Mouse (Mus musculus): ENCODE measurements around the gene Mtcl1. TPM values are rescaled to one million over a fixed set of nuclear protein-coding genes. Genes with fewer than 3 reads are reported as not detected.

Mtcl1 gene
- polyA plus RNA-seq, 1 experiment from 2014 or later = 1.7 TPM

DNA sequence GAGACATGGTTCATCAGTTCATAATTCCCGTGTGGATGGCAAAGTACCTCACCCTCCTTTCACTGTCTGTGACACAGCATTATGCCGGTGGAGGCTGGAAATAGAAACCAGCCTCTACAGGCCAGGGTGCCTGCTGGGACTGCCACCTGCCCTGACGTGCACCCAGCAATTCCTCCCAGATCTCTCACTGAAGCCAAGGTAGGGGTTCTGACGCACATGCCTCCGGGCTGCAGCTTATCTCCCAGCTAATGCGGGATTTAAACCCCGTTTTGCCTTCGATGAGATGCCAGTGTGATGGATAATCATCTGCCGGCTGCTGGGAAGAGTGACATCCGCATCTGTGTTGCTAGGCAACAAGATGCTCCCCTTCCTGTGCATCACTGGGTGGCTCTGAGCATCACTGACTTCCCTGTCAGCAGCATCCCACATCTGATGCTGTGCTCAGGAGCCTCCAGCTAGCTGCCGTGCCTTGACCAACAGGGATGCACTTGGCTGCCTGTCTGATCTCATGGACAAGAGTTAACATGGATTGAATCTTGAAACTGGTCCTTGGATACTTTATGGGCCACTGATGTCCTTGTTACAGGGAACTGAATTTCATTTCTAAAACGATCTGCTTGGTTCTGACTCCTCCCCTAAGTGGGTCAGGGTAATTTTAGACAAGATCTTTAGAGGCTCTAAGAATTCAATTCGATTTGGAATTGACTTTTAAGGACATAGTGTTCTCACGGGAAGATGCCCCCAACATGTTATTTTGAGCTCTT is 123.9 kb downstream of the Mtcl1 start:
- DNase-seq (ENCODE audit: low spot score) = no peak
- ATAC-seq (replicated peaks; ENCODE audit: low FRiP score) = no peak
- Histone ChIP-seq H3K4me1 (replicated peaks; ENCODE audit: control insufficient read depth, insufficient read depth, low read length) (no peaks in the 10 kb centered on the region), H3K4me2 (no peak overlapping the region), H3K9me3 (ENCODE audit: control insufficient read depth, low read length) (no peaks in the 10 kb centered on the region), H3K27me3 (replicated peaks; ENCODE audit: control insufficient read depth, insufficient read depth, low read length) (no peaks in the 10 kb centered on the region), H3K36me3 (ENCODE audit: control insufficient read depth, insufficient read depth, low read length) (no peaks in the 10 kb centered on the region), H3K9ac (ENCODE audit: low read depth, low read length) (no peak overlapping the region), H3K4me3 (ENCODE audit: low read depth, low read length) (no peak overlapping the region), H3K27ac (ENCODE audit: low read depth, low read length) (no peak overlapping the region)
- 61% methylated on average over 14 of the region's 14 CpGs for WGBS

DNA sequence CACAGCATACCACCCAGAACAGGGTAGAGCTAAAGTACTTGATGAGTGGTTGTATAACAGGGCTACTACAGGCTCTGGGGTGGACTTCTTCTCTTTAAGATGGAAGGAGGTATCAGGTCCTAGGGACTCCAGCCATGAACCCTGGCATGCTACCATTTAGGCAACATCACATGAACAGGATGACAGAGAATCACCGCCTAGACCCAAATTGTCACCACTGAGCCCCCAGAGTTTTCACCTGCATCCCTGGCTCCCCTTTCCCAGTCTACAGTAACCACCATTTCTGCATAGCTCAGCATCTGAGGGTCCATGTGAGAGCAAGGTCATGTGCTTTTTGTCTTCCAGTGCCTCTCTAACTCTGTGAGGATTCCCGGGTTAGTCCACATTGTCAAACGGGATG is 124.7 kb downstream of the Mtcl1 start:
- ATAC-seq (replicated peaks; ENCODE audit: low FRiP score) (no peak), DNase-seq (ENCODE audit: low spot score) (no peak)
- Histone ChIP-seq H3K27me3 (replicated peaks; ENCODE audit: control insufficient read depth, insufficient read depth, low read length) (no peaks in the 10 kb centered on the region), H3K36me3 (ENCODE audit: control insufficient read depth, insufficient read depth, low read length) (no peaks in the 10 kb centered on the region), H3K9ac (ENCODE audit: low read depth, low read length) (no peak overlapping the region), H3K9me3 (ENCODE audit: control insufficient read depth, low read length) (no peaks in the 10 kb centered on the region), H3K4me2 (no peak overlapping the region), H3K4me1 (replicated peaks; ENCODE audit: control insufficient read depth, insufficient read depth, low read length) (no peaks in the 10 kb centered on the region), H3K4me3 (ENCODE audit: low read depth, low read length) (no peak overlapping the region), H3K27ac (ENCODE audit: low read depth, low read length) (no peak overlapping the region)
- 77% methylated on average over 3 of the region's 3 CpGs for WGBS

DNA sequence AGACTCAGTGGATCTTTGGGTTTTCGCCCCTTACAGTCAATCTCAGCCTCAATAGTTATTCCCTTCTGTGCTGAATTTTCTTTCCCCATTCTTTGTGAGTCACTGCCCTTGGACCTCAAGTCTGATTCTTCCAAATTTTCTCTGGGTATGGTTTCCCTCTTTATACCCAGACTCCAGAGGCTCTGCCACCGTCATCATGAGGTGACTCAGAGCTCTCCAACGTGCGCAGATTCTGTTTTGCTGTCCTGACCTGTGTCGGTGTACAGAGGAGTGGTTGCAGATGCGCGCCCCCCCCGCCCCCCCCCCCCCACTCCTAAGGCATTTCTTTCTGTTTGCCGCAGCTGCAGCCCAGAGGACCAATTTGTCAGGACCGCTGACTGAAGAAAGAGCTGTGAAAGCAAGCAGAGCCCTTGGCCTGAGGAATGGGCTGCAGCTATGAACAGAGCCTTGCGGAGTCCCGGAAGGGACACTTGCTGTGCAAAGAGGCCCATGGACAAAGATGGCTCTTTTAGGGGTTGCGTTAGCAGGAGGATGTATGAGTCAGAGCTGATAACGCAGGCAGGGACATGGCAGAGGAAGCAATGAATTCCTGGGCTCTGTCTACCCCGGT is 126.8 kb downstream of the Mtcl1 start:
- Histone ChIP-seq H3K4me1 (replicated peaks; ENCODE audit: control insufficient read depth, insufficient read depth, low read length) (no peaks in the 10 kb centered on the region), H3K27ac (ENCODE audit: low read depth, low read length) (no peak overlapping the region), H3K4me2 (no peak overlapping the region), H3K4me3 (ENCODE audit: low read depth, low read length) (no peak overlapping the region), H3K36me3 (ENCODE audit: control insufficient read depth, insufficient read depth, low read length) (no peaks in the 10 kb centered on the region), H3K9me3 (ENCODE audit: control insufficient read depth, low read length) (no peaks in the 10 kb centered on the region), H3K27me3 (replicated peaks; ENCODE audit: control insufficient read depth, insufficient read depth, low read length) (no peaks in the 10 kb centered on the region), H3K9ac (ENCODE audit: low read depth, low read length) (no peak overlapping the region)
- DNase-seq (ENCODE audit: low spot score) (no peak), ATAC-seq (replicated peaks; ENCODE audit: low FRiP score) (no peak)
- 57% methylated on average over 15 of the region's 15 CpGs for WGBS

DNA sequence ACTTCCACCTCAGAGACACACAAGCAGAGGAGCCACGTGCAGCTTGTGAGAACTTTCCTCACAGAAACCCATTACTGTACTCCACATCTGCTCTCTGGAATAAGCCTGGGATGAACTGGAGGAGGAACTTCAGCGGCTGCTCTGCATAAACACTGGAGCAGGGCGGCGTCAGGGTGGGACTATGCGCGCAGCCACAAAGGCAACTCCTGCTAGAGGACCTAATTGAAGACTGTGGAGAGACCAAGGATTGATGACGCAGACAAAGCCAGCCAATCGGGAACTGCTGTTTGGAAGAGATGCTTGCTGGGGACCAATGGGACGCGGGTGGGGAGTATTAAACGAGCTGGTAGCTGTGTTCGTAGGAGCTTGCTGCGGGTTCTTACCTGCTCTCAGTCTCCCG is 127.6 kb downstream of the Mtcl1 start:
- Histone ChIP-seq H3K9me3 (ENCODE audit: control insufficient read depth, low read length) (no peaks in the 10 kb centered on the region), H3K4me1 (replicated peaks; ENCODE audit: control insufficient read depth, insufficient read depth, low read length) (no peaks in the 10 kb centered on the region), H3K9ac (ENCODE audit: low read depth, low read length) (no peak overlapping the region), H3K36me3 (ENCODE audit: control insufficient read depth, insufficient read depth, low read length) (no peaks in the 10 kb centered on the region), H3K27me3 (replicated peaks; ENCODE audit: control insufficient read depth, insufficient read depth, low read length) (no peaks in the 10 kb centered on the region), H3K27ac (ENCODE audit: low read depth, low read length) (no peak overlapping the region), H3K4me2 (no peak overlapping the region), H3K4me3 (ENCODE audit: low read depth, low read length) (no peak overlapping the region)
- DNase-seq (ENCODE audit: low spot score) = peak; percentile 39
- ATAC-seq (replicated peaks; ENCODE audit: low FRiP score) = no peak
- 75% methylated on average over 14 of the region's 14 CpGs for WGBS

DNA sequence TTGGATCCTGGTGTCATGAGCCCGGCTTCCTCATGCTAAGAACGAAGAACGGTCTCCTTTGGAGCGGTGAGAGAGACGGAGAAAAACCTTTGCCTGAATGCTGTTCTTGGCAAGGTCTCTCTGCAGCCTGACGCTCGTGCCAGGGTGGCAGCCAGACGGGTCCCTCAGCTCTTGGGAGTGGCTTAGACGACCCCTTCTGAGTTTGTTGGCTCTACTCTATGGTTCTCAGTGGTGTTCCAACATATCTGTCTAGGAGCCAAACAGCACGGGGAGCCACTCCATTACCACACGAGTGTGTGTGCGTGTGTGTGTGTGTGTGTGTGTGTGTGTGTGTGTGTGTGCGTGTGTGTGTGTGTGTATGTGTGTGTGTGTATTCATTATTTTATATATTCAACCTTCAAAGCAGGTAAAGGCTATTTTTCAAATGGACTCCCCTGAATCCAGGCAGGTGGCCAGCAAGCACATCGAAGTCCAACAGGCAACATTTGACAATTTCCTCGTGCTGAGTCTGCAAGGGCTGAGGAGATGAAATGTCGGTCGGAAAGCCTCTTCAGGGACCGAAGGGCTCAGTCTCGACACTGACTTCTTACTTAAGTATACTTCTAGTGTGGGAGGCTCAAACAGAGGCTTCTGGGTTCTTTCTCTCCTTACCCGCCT is 128.7 kb downstream of the Mtcl1 start:
- no peak overlapping the region for H3K4me2 ChIP-seq
- no peaks in the 10 kb centered on the region for H3K27me3 ChIP-seq (replicated peaks; ENCODE audit: control insufficient read depth, insufficient read depth, low read length)
- no peaks in the 10 kb centered on the region for H3K4me1 ChIP-seq (replicated peaks; ENCODE audit: control insufficient read depth, insufficient read depth, low read length)
- no peaks in the 10 kb centered on the region for H3K9me3 ChIP-seq (ENCODE audit: control insufficient read depth, low read length)
- H3K36me3 ChIP-seq (ENCODE audit: control insufficient read depth, insufficient read depth, low read length) = no peaks in the 10 kb centered on the region
- DNase-seq (ENCODE audit: low spot score) (no peak), ATAC-seq (replicated peaks; ENCODE audit: low FRiP score) (no peak)
- no peak overlapping the region for H3K4me3 ChIP-seq (ENCODE audit: low read depth, low read length)
- 84% methylated on average over 20 of the region's 20 CpGs for WGBS
- H3K9ac ChIP-seq (ENCODE audit: low read depth, low read length) = no peak overlapping the region
- no peak overlapping the region for H3K27ac ChIP-seq (ENCODE audit: low read depth, low read length)

DNA sequence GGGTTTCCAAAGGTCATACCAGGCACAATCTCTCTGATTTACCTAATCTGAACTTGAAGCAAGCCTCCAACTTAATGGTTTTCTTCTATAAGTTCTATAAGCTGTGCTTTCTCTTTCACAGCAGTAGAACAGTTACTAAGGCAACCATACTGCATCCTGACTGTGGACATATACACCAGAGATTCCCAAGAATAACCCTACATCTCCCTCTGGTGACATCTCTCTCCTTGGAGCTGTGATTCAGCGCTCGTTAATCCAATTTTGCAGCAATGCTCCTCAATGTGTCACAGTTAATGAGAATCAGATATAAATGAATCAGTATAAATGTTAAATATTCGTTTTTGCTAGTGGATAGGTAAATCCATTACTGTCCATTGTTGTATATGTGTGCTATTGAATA is 131.5 kb downstream of the Mtcl1 start:
- Histone ChIP-seq H3K9me3 (ENCODE audit: control insufficient read depth, low read length) (no peaks in the 10 kb centered on the region), H3K27me3 (replicated peaks; ENCODE audit: control insufficient read depth, insufficient read depth, low read length) (no peaks in the 10 kb centered on the region), H3K4me3 (ENCODE audit: low read depth, low read length) (no peak overlapping the region), H3K36me3 (ENCODE audit: control insufficient read depth, insufficient read depth, low read length) (no peaks in the 10 kb centered on the region), H3K9ac (ENCODE audit: low read depth, low read length) (no peak overlapping the region), H3K4me1 (replicated peaks; ENCODE audit: control insufficient read depth, insufficient read depth, low read length) (no peaks in the 10 kb centered on the region), H3K4me2 (no peak overlapping the region), H3K27ac (ENCODE audit: low read depth, low read length) (no peak overlapping the region)
- DNase-seq (ENCODE audit: low spot score) (no peak), ATAC-seq (replicated peaks; ENCODE audit: low FRiP score) (no peak)
- 78% methylated on average over 3 of the region's 3 CpGs for WGBS

DNA sequence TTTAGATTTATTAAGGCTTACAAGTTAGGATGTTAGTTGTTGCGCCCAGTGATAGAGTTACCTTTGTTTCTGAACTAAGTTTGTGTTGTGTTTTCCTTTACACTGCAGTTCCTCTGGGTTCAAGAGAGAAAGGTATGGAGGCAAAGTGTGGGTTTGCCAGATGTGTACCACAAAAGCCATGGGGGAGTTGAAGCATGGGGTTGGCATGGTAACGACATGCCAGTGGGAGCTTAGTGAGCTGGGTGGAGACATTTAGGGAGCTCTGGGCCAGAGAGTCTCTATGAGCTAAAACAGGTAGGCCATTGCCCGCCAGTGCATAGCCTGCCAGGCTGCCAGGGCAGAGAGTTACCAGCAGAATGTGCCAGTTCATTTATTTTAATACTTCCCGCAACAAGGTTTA is 132.0 kb downstream of the Mtcl1 start:
- H3K9me3 ChIP-seq (ENCODE audit: control insufficient read depth, low read length) = no peaks in the 10 kb centered on the region
- no peak overlapping the region for H3K9ac ChIP-seq (ENCODE audit: low read depth, low read length)
- no peak overlapping the region for H3K4me2 ChIP-seq
- H3K27me3 ChIP-seq (replicated peaks; ENCODE audit: control insufficient read depth, insufficient read depth, low read length) = no peaks in the 10 kb centered on the region
- no peak overlapping the region for H3K27ac ChIP-seq (ENCODE audit: low read depth, low read length)
- no peak for DNase-seq (ENCODE audit: low spot score)
- WGBS = 81% methylated on average over 4 of the region's 4 CpGs
- H3K4me1 ChIP-seq (replicated peaks; ENCODE audit: control insufficient read depth, insufficient read depth, low read length) = no peaks in the 10 kb centered on the region
- ATAC-seq (replicated peaks; ENCODE audit: low FRiP score) = no peak
- H3K36me3 ChIP-seq (ENCODE audit: control insufficient read depth, insufficient read depth, low read length) = no peaks in the 10 kb centered on the region
- H3K4me3 ChIP-seq (ENCODE audit: low read depth, low read length) = no peak overlapping the region

DNA sequence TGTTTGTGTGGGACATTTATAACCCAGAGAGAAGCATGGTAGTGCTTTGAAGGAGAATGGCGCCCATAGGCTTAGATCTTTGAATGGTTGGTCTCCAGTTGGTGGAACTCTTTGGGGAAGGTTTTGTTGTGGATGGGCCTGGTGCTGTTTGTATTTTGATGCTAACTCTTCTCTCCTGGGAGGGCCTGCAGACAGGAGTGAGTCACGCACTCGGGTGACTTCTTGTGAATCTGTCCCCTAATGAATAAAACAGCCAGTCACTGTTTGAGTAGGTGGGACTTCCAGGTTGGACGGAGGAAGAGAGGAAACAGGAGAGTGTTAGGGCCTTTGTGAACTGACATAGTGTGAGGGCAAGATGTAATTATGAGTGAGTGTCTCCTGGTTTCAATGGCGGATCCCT is 132.4 kb downstream of the Mtcl1 start:
- no peaks in the 10 kb centered on the region for H3K4me1 ChIP-seq (replicated peaks; ENCODE audit: control insufficient read depth, insufficient read depth, low read length)
- ATAC-seq (replicated peaks; ENCODE audit: low FRiP score) (no peak), DNase-seq (ENCODE audit: low spot score) (no peak)
- no peak overlapping the region for H3K9ac ChIP-seq (ENCODE audit: low read depth, low read length)
- no peaks in the 10 kb centered on the region for H3K36me3 ChIP-seq (ENCODE audit: control insufficient read depth, insufficient read depth, low read length)
- no peak overlapping the region for H3K4me3 ChIP-seq (ENCODE audit: low read depth, low read length)
- WGBS = 86% methylated on average over 5 of the region's 5 CpGs
- H3K4me2 ChIP-seq = no peak overlapping the region
- no peak overlapping the region for H3K27ac ChIP-seq (ENCODE audit: low read depth, low read length)
- no peaks in the 10 kb centered on the region for H3K27me3 ChIP-seq (replicated peaks; ENCODE audit: control insufficient read depth, insufficient read depth, low read length)
- no peaks in the 10 kb centered on the region for H3K9me3 ChIP-seq (ENCODE audit: control insufficient read depth, low read length)

DNA sequence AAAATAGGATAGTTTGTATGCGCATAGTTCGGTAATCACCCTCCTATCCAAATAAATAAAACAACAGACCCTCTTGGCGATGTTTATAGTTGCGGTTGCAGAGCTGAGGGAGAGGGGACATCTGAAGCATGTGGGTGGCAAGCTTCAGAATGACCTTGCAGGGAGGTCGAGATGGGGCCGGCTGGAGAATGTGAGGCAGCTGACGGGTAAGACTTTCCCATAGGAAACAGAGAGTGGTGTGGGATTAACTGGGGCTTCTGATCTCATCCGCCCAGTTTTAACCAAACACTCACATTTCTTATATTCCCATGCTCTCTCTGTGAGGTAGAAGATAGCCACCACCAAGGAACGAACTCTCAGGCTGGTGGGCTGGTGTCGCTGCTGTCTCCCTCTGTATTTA is 134.1 kb downstream of the Mtcl1 start:
- no peak overlapping the region for H3K9ac ChIP-seq (ENCODE audit: low read depth, low read length)
- no peak overlapping the region for H3K4me3 ChIP-seq (ENCODE audit: low read depth, low read length)
- ATAC-seq (replicated peaks; ENCODE audit: low FRiP score) (no peak), DNase-seq (ENCODE audit: low spot score) (no peak)
- H3K36me3 ChIP-seq (ENCODE audit: control insufficient read depth, insufficient read depth, low read length) = no peaks in the 10 kb centered on the region
- no peaks in the 10 kb centered on the region for H3K27me3 ChIP-seq (replicated peaks; ENCODE audit: control insufficient read depth, insufficient read depth, low read length)
- WGBS = 21% methylated on average over 10 of the region's 10 CpGs
- no peaks in the 10 kb centered on the region for H3K4me1 ChIP-seq (replicated peaks; ENCODE audit: control insufficient read depth, insufficient read depth, low read length)
- no peaks in the 10 kb centered on the region for H3K9me3 ChIP-seq (ENCODE audit: control insufficient read depth, low read length)
- no peak overlapping the region for H3K4me2 ChIP-seq
- no peak overlapping the region for H3K27ac ChIP-seq (ENCODE audit: low read depth, low read length)
